Mouse (Mus musculus): ENCODE measurements at regions not wholly inside any gene's neighbourhood (a gene's known extent, or its start where the extent isn't known, plus 50 kb on each side); places are given as distances from the start of the nearest gene placed in this dataset.

- no peaks in the 10 kb centered on the region for H3K9me3 ChIP-seq
- H3K4me3 ChIP-seq (replicated peaks), result no peak overlapping the region
- WGBS, result 88% methylated on average over 6 of the region's 6 CpGs
- no peak overlapping the region for H3K4me2 ChIP-seq
- no peak overlapping the region for H3K9ac ChIP-seq (replicated peaks)
- H3K4me1 ChIP-seq (replicated peaks), result no peaks in the 10 kb centered on the region
- no peak for ATAC-seq (ENCODE audit: insufficient number of reproducible peaks, insufficient read depth, low FRiP score, low TSS enrichment, low read depth)
- no peak overlapping the region for H3K27ac ChIP-seq
- H3K27me3 ChIP-seq, result no peaks in the 10 kb centered on the region
- no peaks in the 10 kb centered on the region for H3K36me3 ChIP-seq
These were observed 215.9 kb downstream of the Samd5 start for GRCm38 (mm10) chr10:9459145-9459544.

- H3K4me1 ChIP-seq (replicated peaks), result no peaks in the 10 kb centered on the region
- no peaks in the 10 kb centered on the region for H3K9me3 ChIP-seq
- H3K4me3 ChIP-seq (replicated peaks), result no peak overlapping the region
- no peaks in the 10 kb centered on the region for H3K36me3 ChIP-seq
- H3K4me2 ChIP-seq, result no peak overlapping the region
- H3K27ac ChIP-seq, result no peak overlapping the region
- H3K27me3 ChIP-seq, result no peaks in the 10 kb centered on the region
- H3K9ac ChIP-seq (replicated peaks), result no peak overlapping the region
- 69% methylated on average over 2 of the region's 2 CpGs for WGBS
- no peak for ATAC-seq (ENCODE audit: insufficient number of reproducible peaks, insufficient read depth, low FRiP score, low TSS enrichment, low read depth)
These were observed 216.5 kb downstream of the Samd5 start for GRCm38 (mm10) chr10:9458466-9458865.

- H3K9me3 ChIP-seq, result no peaks in the 10 kb centered on the region
- WGBS, result 83% methylated on average over 1 of the region's 1 CpGs
- ATAC-seq (ENCODE audit: insufficient number of reproducible peaks, insufficient read depth, low FRiP score, low TSS enrichment, low read depth), result no peak
- no peak overlapping the region for H3K9ac ChIP-seq (replicated peaks)
- no peak overlapping the region for H3K4me2 ChIP-seq
- no peaks in the 10 kb centered on the region for H3K36me3 ChIP-seq
- no peak overlapping the region for H3K27ac ChIP-seq
- H3K27me3 ChIP-seq, result no peaks in the 10 kb centered on the region
- H3K4me1 ChIP-seq (replicated peaks), result no peaks in the 10 kb centered on the region
- no peak overlapping the region for H3K4me3 ChIP-seq (replicated peaks)
These were observed 217.8 kb downstream of the Samd5 start for GRCm38 (mm10) chr10:9457222-9457621.

GRCm38 (mm10) chr10:9439072-9439471 lies 235.9 kb downstream of the Samd5 start:
- Histone ChIP-seq H3K27me3 (no peaks in the 10 kb centered on the region), H3K4me2 (no peak overlapping the region), H3K9ac (replicated peaks) (no peak overlapping the region), H3K36me3 (no peaks in the 10 kb centered on the region), H3K27ac (no peak overlapping the region), H3K4me3 (replicated peaks) (no peak overlapping the region), H3K9me3 (no peaks in the 10 kb centered on the region), H3K4me1 (replicated peaks) (no peaks in the 10 kb centered on the region; the same call in 1 of the 2 replicates)
- no peak for ATAC-seq (ENCODE audit: insufficient number of reproducible peaks, insufficient read depth, low FRiP score, low TSS enrichment, low read depth)
- WGBS, result 57% methylated on average over 4 of the region's 4 CpGs

- Histone ChIP-seq H3K4me3 (replicated peaks) (no peak overlapping the region), H3K9ac (replicated peaks) (no peak overlapping the region), H3K9me3 (no peaks in the 10 kb centered on the region), H3K27ac (no peak overlapping the region), H3K4me1 (replicated peaks) (no peaks in the 10 kb centered on the region; the same call in 1 of the 2 replicates), H3K36me3 (no peaks in the 10 kb centered on the region), H3K4me2 (no peak overlapping the region), H3K27me3 (no peaks in the 10 kb centered on the region)
- 20% methylated on average over 4 of the region's 4 CpGs for WGBS
- ATAC-seq (ENCODE audit: insufficient number of reproducible peaks, insufficient read depth, low FRiP score, low TSS enrichment, low read depth), result no peak
These were observed 236.6 kb downstream of the Samd5 start for GRCm38 (mm10) chr10:9438366-9438765.

- WGBS, result 86% methylated on average over 2 of the region's 2 CpGs
- Histone ChIP-seq H3K27ac (no peak overlapping the region), H3K9me3 (no peaks in the 10 kb centered on the region), H3K4me2 (no peak overlapping the region), H3K9ac (replicated peaks) (no peak overlapping the region), H3K4me1 (replicated peaks) (no peaks in the 10 kb centered on the region), H3K36me3 (no peaks in the 10 kb centered on the region), H3K4me3 (replicated peaks) (no peak overlapping the region), H3K27me3 (no peaks in the 10 kb centered on the region)
- ATAC-seq (ENCODE audit: insufficient number of reproducible peaks, insufficient read depth, low FRiP score, low TSS enrichment, low read depth), result no peak
These were observed 245.9 kb downstream of the Samd5 start for GRCm38 (mm10) chr10:9429085-9429484.

GRCm38 (mm10) chr10:9420741-9421140 lies 254.3 kb downstream of the Samd5 start:
- no peak for ATAC-seq (ENCODE audit: insufficient number of reproducible peaks, insufficient read depth, low FRiP score, low TSS enrichment, low read depth)
- H3K27ac ChIP-seq, result no peak overlapping the region
- WGBS, result 87% methylated on average over 4 of the region's 4 CpGs

GRCm38 (mm10) chr10:9416685-9417084 lies 258.3 kb downstream of the Samd5 start:
- WGBS, result 97% methylated on average over 5 of the region's 5 CpGs
- Histone ChIP-seq H3K4me1 (replicated peaks) (no peaks in the 10 kb centered on the region), H3K4me2 (no peak overlapping the region), H3K4me3 (replicated peaks) (no peak overlapping the region), H3K36me3 (no peaks in the 10 kb centered on the region), H3K27ac (no peak overlapping the region), H3K27me3 (no peaks in the 10 kb centered on the region), H3K9me3 (no peaks in the 10 kb centered on the region), H3K9ac (replicated peaks) (no peak overlapping the region)
- ATAC-seq (ENCODE audit: insufficient number of reproducible peaks, insufficient read depth, low FRiP score, low TSS enrichment, low read depth), result no peak

More at GRCm38 (mm10) chr10:9420741-9421140, 254.3 kb downstream of the Samd5 start:
- Histone ChIP-seq H3K4me3 (replicated peaks) (no peak overlapping the region), H3K4me2 (no peak overlapping the region), H3K27me3 (no peaks in the 10 kb centered on the region), H3K36me3 (no peaks in the 10 kb centered on the region), H3K4me1 (replicated peaks) (no peaks in the 10 kb centered on the region), H3K9ac (replicated peaks) (no peak overlapping the region), H3K9me3 (no peaks in the 10 kb centered on the region)

GRCm38 (mm10) chr10:9406101-9406500 lies 268.9 kb downstream of the Samd5 start:
- Histone ChIP-seq H3K4me3 (replicated peaks) (no peak overlapping the region), H3K36me3 (no peaks in the 10 kb centered on the region), H3K27ac (no peak overlapping the region), H3K27me3 (no peaks in the 10 kb centered on the region), H3K9ac (replicated peaks) (no peak overlapping the region), H3K9me3 (no peaks in the 10 kb centered on the region), H3K4me1 (replicated peaks) (no peaks in the 10 kb centered on the region), H3K4me2 (no peak overlapping the region)
- no peak for ATAC-seq (ENCODE audit: insufficient number of reproducible peaks, insufficient read depth, low FRiP score, low TSS enrichment, low read depth)
- 59% methylated on average over 4 of the region's 4 CpGs for WGBS

- Histone ChIP-seq H3K9ac (replicated peaks) (no peak overlapping the region), H3K4me3 (replicated peaks) (no peak overlapping the region), H3K27me3 (no peaks in the 10 kb centered on the region), H3K27ac (no peak overlapping the region), H3K4me2 (no peak overlapping the region), H3K36me3 (no peaks in the 10 kb centered on the region), H3K9me3 (no peaks in the 10 kb centered on the region), H3K4me1 (replicated peaks) (no peaks in the 10 kb centered on the region)
- no peak for ATAC-seq (ENCODE audit: insufficient number of reproducible peaks, insufficient read depth, low FRiP score, low TSS enrichment, low read depth)
- 93% methylated on average over 2 of the region's 2 CpGs for WGBS
These were observed 269.6 kb downstream of the Samd5 start for GRCm38 (mm10) chr10:9405417-9405816.

- WGBS, result 88% methylated on average over 6 of the region's 6 CpGs
- H3K4me2 ChIP-seq, result no peak overlapping the region
- no peaks in the 10 kb centered on the region for H3K9me3 ChIP-seq
- no peaks in the 10 kb centered on the region for H3K4me1 ChIP-seq (replicated peaks)
- no peak overlapping the region for H3K4me3 ChIP-seq (replicated peaks)
- ATAC-seq (ENCODE audit: insufficient number of reproducible peaks, insufficient read depth, low FRiP score, low TSS enrichment, low read depth), result no peak
- H3K27me3 ChIP-seq, result no peaks in the 10 kb centered on the region
- H3K27ac ChIP-seq, result no peak overlapping the region
- H3K9ac ChIP-seq (replicated peaks), result no peak overlapping the region
- H3K36me3 ChIP-seq, result no peaks in the 10 kb centered on the region
These were observed 270.0 kb downstream of the Samd5 start for GRCm38 (mm10) chr10:9404963-9405362.

GRCm38 (mm10) chr10:9400911-9401617 lies 273.9 kb downstream of the Samd5 start:
- H3K9me3 ChIP-seq, result no peaks in the 10 kb centered on the region
- no peak overlapping the region for H3K9ac ChIP-seq (replicated peaks)
- no peak overlapping the region for H3K27ac ChIP-seq
- H3K4me2 ChIP-seq, result no peak overlapping the region
- H3K36me3 ChIP-seq, result no peaks in the 10 kb centered on the region
- WGBS, result 58% methylated on average over 15 of the region's 15 CpGs
- 0 out of 2 replicates have a peak, but pooled peaks have one; percentile 20 for ATAC-seq (ENCODE audit: insufficient number of reproducible peaks, insufficient read depth, low FRiP score, low TSS enrichment, low read depth)
- H3K27me3 ChIP-seq, result no peaks in the 10 kb centered on the region
- no peak overlapping the region for H3K4me3 ChIP-seq (replicated peaks)
- no peaks in the 10 kb centered on the region for H3K4me1 ChIP-seq (replicated peaks)

Measured in limb, embryonic 12.5 days (tissue).